Mouse (Mus musculus): ENCODE data around the gene Padi3.
A peak's percentile ranks its signal among the peaks of the same experiment; 100 is the strongest.

The Padi3 gene

GRCm38 (mm10) chr4:140810458-140811260 is at the start of gene Padi3:
Padi3 (minus strand) TSS chr4:140810648.
- no peak for DNase-seq

GRCm38 (mm10) chr4:140859291-140859690 is 48.8 kb upstream of the Padi3 start:
- DNase-seq: no peak

GRCm38 (mm10) chr4:140857813-140858212 is 47.4 kb upstream of the Padi3 start:
- DNase-seq: no peak

- DNase-seq: no peak
Measured at GRCm38 (mm10) chr4:140857041-140857440, 46.6 kb upstream of the Padi3 start.

GRCm38 (mm10) chr4:140855151-140855550 is 44.7 kb upstream of the Padi3 start:
- no peak for DNase-seq

- DNase-seq: no peak
Measured at GRCm38 (mm10) chr4:140854455-140854864, 44.0 kb upstream of the Padi3 start.

- DNase-seq: no peak
Measured at GRCm38 (mm10) chr4:140853626-140854025, 43.2 kb upstream of the Padi3 start.

- no peak for DNase-seq
Measured at GRCm38 (mm10) chr4:140849310-140849709, 38.9 kb upstream of the Padi3 start.

- DNase-seq: no peak
Measured at GRCm38 (mm10) chr4:140845666-140846065, 35.2 kb upstream of the Padi3 start, which contains the start of gene Padi1. Padi1 (minus strand) TSS chr4:140845778.

GRCm38 (mm10) chr4:140844991-140845390 is 34.5 kb upstream of the Padi3 start:
- no peak for DNase-seq

- DNase-seq: no peak
Measured at GRCm38 (mm10) chr4:140843670-140844280, 33.3 kb upstream of the Padi3 start.

- DNase-seq: no peak
Measured at GRCm38 (mm10) chr4:140842909-140843308, 32.5 kb upstream of the Padi3 start.

- DNase-seq: peak in 1 of 2 experiments; percentile 6
Measured at GRCm38 (mm10) chr4:140837879-140838278, 27.4 kb upstream of the Padi3 start.

GRCm38 (mm10) chr4:140836208-140836866 is 25.9 kb upstream of the Padi3 start:
- no peak for DNase-seq

GRCm38 (mm10) chr4:140835682-140836081 is 25.2 kb upstream of the Padi3 start:
- DNase-seq: no peak

GRCm38 (mm10) chr4:140834327-140834934 is 24.0 kb upstream of the Padi3 start:
- DNase-seq: no peak

GRCm38 (mm10) chr4:140832821-140833220 is 22.4 kb upstream of the Padi3 start:
- DNase-seq: no peak

- no peak for DNase-seq
Measured at GRCm38 (mm10) chr4:140831808-140832207, 21.4 kb upstream of the Padi3 start.

GRCm38 (mm10) chr4:140827237-140827636 is 16.8 kb upstream of the Padi3 start:
- no peak for DNase-seq

GRCm38 (mm10) chr4:140825942-140826341 is 15.5 kb upstream of the Padi3 start:
- DNase-seq: no peak

GRCm38 (mm10) chr4:140821988-140822387 is 11.5 kb upstream of the Padi3 start:
- peak; percentile 46 to 54 for DNase-seq

GRCm38 (mm10) chr4:140817413-140817812 is 7.0 kb upstream of the Padi3 start:
- no peak for DNase-seq
